Mouse (Mus musculus): ENCODE data around the gene Zfp366.

Gene Zfp366

GRCm38 (mm10) chr13:99187456-99187855, 2.8 kb downstream of the Zfp366 start:
- no peak for DNase-seq

- DNase-seq, result no peak
Observed at GRCm38 (mm10) chr13:99188625-99189024, 4.0 kb downstream of the Zfp366 start.

- no peak for DNase-seq
Observed at GRCm38 (mm10) chr13:99189671-99190070, 5.0 kb downstream of the Zfp366 start.

- no peak for DNase-seq
Observed at GRCm38 (mm10) chr13:99190466-99190865, 5.8 kb downstream of the Zfp366 start.

GRCm38 (mm10) chr13:99191063-99191462, 6.4 kb downstream of the Zfp366 start:
- DNase-seq, result no peak

- no peak for DNase-seq
Observed at GRCm38 (mm10) chr13:99196314-99196713, 11.7 kb downstream of the Zfp366 start.

GRCm38 (mm10) chr13:99196865-99197264, 12.2 kb downstream of the Zfp366 start:
- DNase-seq, result no peak

- DNase-seq, result no peak
Observed at GRCm38 (mm10) chr13:99201647-99202574, 17.3 kb downstream of the Zfp366 start.

GRCm38 (mm10) chr13:99207214-99207613, 22.6 kb downstream of the Zfp366 start:
- DNase-seq, result no peak

- no peak for DNase-seq
Observed at GRCm38 (mm10) chr13:99209859-99210258, 25.2 kb downstream of the Zfp366 start.

GRCm38 (mm10) chr13:99210837-99211236, 26.2 kb downstream of the Zfp366 start:
- no peak for DNase-seq

- no peak for DNase-seq
Observed at GRCm38 (mm10) chr13:99212976-99213375, 28.4 kb downstream of the Zfp366 start.

GRCm38 (mm10) chr13:99216005-99216404, 31.4 kb downstream of the Zfp366 start:
- no peak for DNase-seq

GRCm38 (mm10) chr13:99217984-99218383, 33.4 kb downstream of the Zfp366 start:
- no peak for DNase-seq

GRCm38 (mm10) chr13:99219586-99219985, 35.0 kb downstream of the Zfp366 start:
- DNase-seq, result no peak

- no peak for DNase-seq
Observed at GRCm38 (mm10) chr13:99221996-99222395, 37.4 kb downstream of the Zfp366 start.

GRCm38 (mm10) chr13:99222476-99222875, 37.9 kb downstream of the Zfp366 start:
- DNase-seq, result no peak

GRCm38 (mm10) chr13:99223321-99223884, 38.8 kb downstream of the Zfp366 start:
- no peak for DNase-seq

- no peak for DNase-seq
Observed at GRCm38 (mm10) chr13:99223917-99224316, 39.3 kb downstream of the Zfp366 start.

GRCm38 (mm10) chr13:99225374-99226240, 41.0 kb downstream of the Zfp366 start:
- no peak for DNase-seq

GRCm38 (mm10) chr13:99226809-99227208, 42.2 kb downstream of the Zfp366 start:
- no peak for DNase-seq

GRCm38 (mm10) chr13:99227456-99228250, 43.0 kb downstream of the Zfp366 start:
- DNase-seq, result no peak

Measured in right cerebral cortex, adult 18-20 months (tissue).